Mouse (Mus musculus) bone marrow macrophage, adult 2 months (primary cell): ENCODE data around the gene Prss41. TPM values are rescaled to one million over a fixed set of nuclear protein-coding genes. Genes with fewer than 3 reads are reported as not detected.

Experiments
- H3K27ac ChIP-seq: 2 replicates; pipeline ENCODE4 v1.5.1; 2012; ENCODE audit warnings: low read depth, low read length; ENCODE audit not compliant: insufficient read depth
- H3K4me1 ChIP-seq: 2 replicates; pipeline ENCODE4 v1.6.1; 2012; ENCODE audit warnings: low read length; ENCODE audit not compliant: control insufficient read depth, insufficient read depth
- H3K4me3 ChIP-seq: 2 replicates; pipeline ENCODE4 v1.5.1; 2012; ENCODE audit warnings: mild to moderate bottlenecking, low read length, moderate library complexity; ENCODE audit not compliant: insufficient read depth
- CTCF ChIP-seq: IDR thresholded peaks from 2 replicates; pipeline ENCODE4 v1.5.1; 2012; ENCODE audit warnings: low read depth, mild to moderate bottlenecking, low read length, moderate library complexity
- POLR2A ChIP-seq: IDR thresholded peaks from 2 replicates; pipeline ENCODE4 v1.6.1; 2012; ENCODE audit warnings: mild to moderate bottlenecking, low read depth, low read length, borderline replicate concordance
- polyA plus RNA-seq: library from polyadenylated mRNA; stranded (reverse); fragments of >200 nt; gene quantifications from 2 replicates; pipeline ENCODE4 v1.2.4, GENCODE M21; 2012; ENCODE audit not compliant: missing spikeins, insufficient read depth, insufficient read length

Prss41 gene
- polyA plus RNA-seq, 1 experiment: not detected

- peak overlapping the region; percentile 51 for H3K4me3 ChIP-seq
- H3K4me1 ChIP-seq: peaks cover 16% of the 10 kb centered on the region
- TF ChIP-seq POLR2A (no peak), CTCF (no peak)
- peak overlapping the region; percentile 19; the same call in 1 of the 2 replicates for H3K27ac ChIP-seq
Measured at GRCm38 (mm10) chr17:23789749-23790268, 54.2 kb downstream of the Prss41 start.

GRCm38 (mm10) chr17:23788973-23789372, 55.0 kb downstream of the Prss41 start:
- TF ChIP-seq POLR2A (no peak), CTCF (no peak)
- Histone ChIP-seq H3K4me1 (peaks cover 16% of the 10 kb centered on the region), H3K4me3 (no peak overlapping the region), H3K27ac (no peak overlapping the region)

Other genes with a start within 250 kb of the Prss41 start
- gene Zfp13, start 244.7 kb downstream of the Prss41 start, polyA plus RNA-seq: 1.2 and 1.3 TPM in 2 replicates
- gene Zscan10, start 243.3 kb downstream of the Prss41 start, polyA plus RNA-seq: not detected in 2 replicates
- gene Mmp25, start 198.9 kb downstream of the Prss41 start, polyA plus RNA-seq: 0.38 and 0.41 TPM in 2 replicates
- gene Bicdl2, start 183.7 kb downstream of the Prss41 start, polyA plus RNA-seq: not detected in 2 replicates
- gene Hcfc1r1, start 170.6 kb downstream of the Prss41 start, polyA plus RNA-seq: 101 and 118 TPM in 2 replicates
- 20.9 and 23.4 TPM in 2 replicates for gene Thoc6, start 170.3 kb downstream of the Prss41 start, polyA plus RNA-seq
- gene Tnfrsf12a, start 166.7 kb downstream of the Prss41 start, polyA plus RNA-seq: 4.9 and 5.6 TPM in 2 replicates
- gene Cldn6, start 164.9 kb downstream of the Prss41 start, polyA plus RNA-seq: not detected in 2 replicates
- gene Cldn9, start 160.1 kb downstream of the Prss41 start, polyA plus RNA-seq: not detected in 2 replicates
- not detected in 2 replicates for gene 1520401A03Rik, start 121.4 kb downstream of the Prss41 start, polyA plus RNA-seq
- 17.3 and 20.1 TPM in 2 replicates for gene Pkmyt1, start 117.8 kb downstream of the Prss41 start, polyA plus RNA-seq
- gene Paqr4, start 103.3 kb downstream of the Prss41 start, polyA plus RNA-seq: 13.9 TPM in 2 replicates
- gene Kremen2, start 98.3 kb downstream of the Prss41 start, polyA plus RNA-seq: not detected in 2 replicates
- gene Flywch1, start 72.6 kb downstream of the Prss41 start, polyA plus RNA-seq: 20.4 and 21.3 TPM in 2 replicates
- gene Flywch2, start 58.1 kb downstream of the Prss41 start, polyA plus RNA-seq: 1.6 and 1.8 TPM in 2 replicates
- gene Srrm2, start 53.6 kb downstream of the Prss41 start, polyA plus RNA-seq: 502 and 543 TPM in 2 replicates
- 240 and 243 TPM in 2 replicates for gene Elob, start 15.0 kb downstream of the Prss41 start, polyA plus RNA-seq
- gene Prss33, start 8.1 kb downstream of the Prss41 start, polyA plus RNA-seq: not detected in 2 replicates
- gene Prss32, start 317 bp downstream of the Prss41 start, polyA plus RNA-seq: not detected in 2 replicates
- not detected in 2 replicates for gene Prss21, start 23.9 kb upstream of the Prss41 start, polyA plus RNA-seq
- not detected in 2 replicates for gene Dcpp1, start 36.7 kb upstream of the Prss41 start, polyA plus RNA-seq
- gene Dcpp2, start 36.7 kb upstream of the Prss41 start, polyA plus RNA-seq: not detected in 2 replicates
- gene Dcpp3, start 73.3 kb upstream of the Prss41 start, polyA plus RNA-seq: not detected in 2 replicates
- not detected in 2 replicates for gene Sbp, start 97.5 kb upstream of the Prss41 start, polyA plus RNA-seq
- gene Sbpl, start 111.1 kb upstream of the Prss41 start, polyA plus RNA-seq: not detected in 2 replicates
- gene Prss30, start 136.4 kb upstream of the Prss41 start, polyA plus RNA-seq: 0.44 and 1.7 TPM in 2 replicates
- not detected in 2 replicates for gene Prss22, start 153.9 kb upstream of the Prss41 start, polyA plus RNA-seq
- gene Prss27, start 194.0 kb upstream of the Prss41 start, polyA plus RNA-seq: not detected in 2 replicates
- gene Kctd5, start 229.3 kb upstream of the Prss41 start, polyA plus RNA-seq: 13.1 and 15.9 TPM in 2 replicates